Mouse (Mus musculus) stomach, postnatal 0 days (tissue): ENCODE measurements at regions not wholly inside any gene's neighbourhood (a gene's known extent, or its start where the extent isn't known, plus 50 kb on each side); places are given as distances from the start of the nearest gene placed in this dataset.
A peak's percentile ranks its signal among the peaks of the same experiment; 100 is the strongest.

Experiments used
- ATAC-seq: fragments of 200-750 bp; cut with Nextera tagmentation; 2 replicates; pipeline ENCODE4 v1.8.0; 2017; ENCODE audit not compliant: low FRiP score, low TSS enrichment
- DNase-seq: peaks from one replicate; pipeline ENCODE4 v3.0.0-alpha.2; 2016; ENCODE audit warnings: low spot score
- H3K27ac ChIP-seq: fragments of 300-500 bp; sonication (generic); replicated peaks from 2 replicates; pipeline ENCODE4 v1.5.1; 2014; ENCODE audit warnings: mild to moderate bottlenecking, control low read depth
- H3K27me3 ChIP-seq: fragments of 300-500 bp; sonication (generic); 2 replicates; pipeline ENCODE4 v1.6.1; 2014; ENCODE audit warnings: low read length; ENCODE audit not compliant: control insufficient read depth, insufficient read depth
- H3K36me3 ChIP-seq: fragments of 300-500 bp; sonication (generic); 2 replicates; pipeline ENCODE4 v1.6.1; 2014; ENCODE audit warnings: low read length, mixed read lengths; ENCODE audit not compliant: control insufficient read depth, insufficient read depth
- H3K4me1 ChIP-seq: fragments of 300-500 bp; sonication (generic); replicated peaks from 2 replicates; pipeline ENCODE4 v1.6.1; 2014; ENCODE audit warnings: antibody characterized with exemption; ENCODE audit not compliant: control insufficient read depth, insufficient read depth
- H3K4me2 ChIP-seq: fragments of 300-500 bp; sonication (generic); replicated peaks from 2 replicates; pipeline ENCODE4 v1.6.1; 2014; ENCODE audit warnings: low read depth, mild to moderate bottlenecking, control low read depth, moderate library complexity
- H3K4me3 ChIP-seq: fragments of 300-500 bp; sonication (generic); 2 replicates; pipeline ENCODE4 v1.5.1; 2014; ENCODE audit warnings: low read depth, low read length, control low read depth
- H3K9ac ChIP-seq: fragments of 300-500 bp; sonication (generic); 2 replicates; pipeline ENCODE4 v1.6.1; 2014; ENCODE audit warnings: mild to moderate bottlenecking, low read length, control low read depth, mixed read lengths
- H3K9me3 ChIP-seq: fragments of 300-500 bp; sonication (generic); 2 replicates; pipeline ENCODE4 v1.6.1; 2016; ENCODE audit warnings: low read length; ENCODE audit not compliant: control insufficient read depth
- CTCF ChIP-seq: IDR thresholded peaks from 2 replicates; pipeline ENCODE4 v1.5.1; 2016; ENCODE audit warnings: antibody characterized with exemption, low read depth, mild to moderate bottlenecking, moderate library complexity
- EP300 ChIP-seq: optimal IDR thresholded peaks from 2 replicates; pipeline ENCODE3; 2016; ENCODE audit warnings: antibody characterized with exemption
- WGBS: fragments of 180-500 bp; shearing (Covaris S2); extraction: QIAGEN DNeasy Blood & Tissue Kit; methylation state at CpG from one replicate; pipeline ENCODE4 v1.1.7; 2014; 5-methylcytosine and 5-hydroxymethylcytosine counted together

GRCm38 (mm10) chr1:57188796-57189319, 188.6 kb upstream of the 1700066M21Rik start:
- Histone ChIP-seq H3K9me3 (no peaks in the 10 kb centered on the region), H3K27me3 (no peaks in the 10 kb centered on the region), H3K4me2 (no peak overlapping the region), H3K4me3 (no peak overlapping the region), H3K9ac (no peak overlapping the region), H3K36me3 (no peaks in the 10 kb centered on the region), H3K4me1 (no peaks in the 10 kb centered on the region), H3K27ac (no peak overlapping the region)
- no peak for DNase-seq
- WGBS = 80% methylated on average over 5 of the region's 5 CpGs
- no peak for ATAC-seq
- TF ChIP-seq EP300 (no peak), CTCF (no peak)

DNA sequence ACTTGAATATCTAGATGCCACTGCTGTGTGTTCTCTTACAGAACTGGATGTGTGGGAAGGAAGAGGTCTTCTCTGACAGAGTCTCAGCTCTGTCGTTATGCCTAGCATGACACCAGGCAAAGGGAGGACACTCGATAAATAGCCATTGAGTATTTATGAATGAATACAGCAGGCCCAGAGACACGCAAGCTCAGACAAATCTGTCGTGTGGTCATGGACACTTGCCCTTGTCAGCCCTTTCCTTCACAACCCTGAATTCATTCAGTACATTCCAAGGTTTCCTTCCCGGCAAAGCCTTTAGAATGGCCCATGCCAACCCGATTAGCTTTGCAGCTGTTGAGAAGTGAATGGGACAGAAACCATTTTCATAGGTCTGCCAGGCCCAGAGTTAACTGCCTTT, 176.1 kb upstream of the 1700066M21Rik start:
- H3K4me1 ChIP-seq = no peaks in the 10 kb centered on the region; the same call in 1 of the 2 replicates
- TF ChIP-seq CTCF (no peak), EP300 (no peak)
- DNase-seq = no peak
- no peak for ATAC-seq
- no peak overlapping the region for H3K27ac ChIP-seq
- H3K9me3 ChIP-seq = no peaks in the 10 kb centered on the region
- no peak overlapping the region for H3K9ac ChIP-seq
- no peaks in the 10 kb centered on the region for H3K36me3 ChIP-seq
- H3K4me3 ChIP-seq = no peak overlapping the region
- H3K4me2 ChIP-seq = no peak overlapping the region
- WGBS = 78% methylated on average over 6 of the region's 6 CpGs
- no peaks in the 10 kb centered on the region for H3K27me3 ChIP-seq

GRCm38 (mm10) chr1:57204331-57204730, 173.1 kb upstream of the 1700066M21Rik start:
- peak; percentile 37 for DNase-seq

GRCm38 (mm10) chr1:57205198-57205987, 172.0 kb upstream of the 1700066M21Rik start:
- Histone ChIP-seq H3K4me2 (peak overlapping the region; percentile 14; the same call in 1 of the 2 replicates), H3K4me1 (no peaks in the 10 kb centered on the region; the same call in 1 of the 2 replicates)

More at GRCm38 (mm10) chr1:57204331-57204730, 173.1 kb upstream of the 1700066M21Rik start:
- no peak overlapping the region for H3K27ac ChIP-seq
- WGBS = 31% methylated on average over 3 of the region's 3 CpGs
- no peak overlapping the region for H3K4me2 ChIP-seq
- no peaks in the 10 kb centered on the region; the same call in 1 of the 2 replicates for H3K4me1 ChIP-seq
- H3K27me3 ChIP-seq = no peaks in the 10 kb centered on the region
- H3K36me3 ChIP-seq = no peaks in the 10 kb centered on the region
- H3K4me3 ChIP-seq = no peak overlapping the region
- ATAC-seq = peak; percentile 92
- H3K9ac ChIP-seq = no peak overlapping the region
- no peaks in the 10 kb centered on the region for H3K9me3 ChIP-seq
- TF ChIP-seq EP300 = no peak
- TF ChIP-seq CTCF = no peak

GRCm38 (mm10) chr1:57206496-57206895, 170.9 kb upstream of the 1700066M21Rik start:
- no peak for DNase-seq
- Histone ChIP-seq H3K4me2 (no peak overlapping the region), H3K9ac (no peak overlapping the region), H3K4me3 (no peak overlapping the region), H3K27me3 (no peaks in the 10 kb centered on the region), H3K27ac (no peak overlapping the region), H3K9me3 (no peaks in the 10 kb centered on the region), H3K4me1 (no peaks in the 10 kb centered on the region; the same call in 1 of the 2 replicates), H3K36me3 (no peaks in the 10 kb centered on the region)
- 55% methylated on average over 3 of the region's 3 CpGs for WGBS
- no peak for ATAC-seq
- TF ChIP-seq CTCF (no peak), EP300 (no peak)

More at GRCm38 (mm10) chr1:57205198-57205987, 172.0 kb upstream of the 1700066M21Rik start:
- Histone ChIP-seq H3K36me3 (no peaks in the 10 kb centered on the region), H3K4me3 (no peak overlapping the region), H3K9me3 (no peaks in the 10 kb centered on the region), H3K27me3 (no peaks in the 10 kb centered on the region), H3K9ac (no peak overlapping the region), H3K27ac (no peak overlapping the region)
- TF ChIP-seq EP300 (no peak), CTCF (peak; percentile 87)
- ATAC-seq (no peak), DNase-seq (peak; percentile 62)
- WGBS = 12% methylated on average over 9 of the region's 9 CpGs

GRCm38 (mm10) chr1:57206944-57207343, 170.5 kb upstream of the 1700066M21Rik start:
- Histone ChIP-seq H3K4me1 (no peaks in the 10 kb centered on the region; the same call in 1 of the 2 replicates), H3K4me3 (no peak overlapping the region), H3K4me2 (no peak overlapping the region), H3K9me3 (no peaks in the 10 kb centered on the region), H3K9ac (no peak overlapping the region), H3K27ac (no peak overlapping the region), H3K27me3 (no peaks in the 10 kb centered on the region), H3K36me3 (no peaks in the 10 kb centered on the region)
- no peak for DNase-seq
- no peak for ATAC-seq
- 14% methylated on average over 1 of the region's 1 CpGs for WGBS
- no peak for TF ChIP-seq CTCF
- TF ChIP-seq EP300 = no peak
